Mouse (Mus musculus): ENCODE measurements around the gene Pskh1. TPM values are rescaled to one million over a fixed set of nuclear protein-coding genes. Genes with fewer than 3 reads are reported as not detected.

The Pskh1 gene
- 29.9 and 32.2 TPM in 2 replicates for polyA plus RNA-seq (2016; fragmentation: Nextera tagmentation; extraction: Ambion mirVana)

DNA sequence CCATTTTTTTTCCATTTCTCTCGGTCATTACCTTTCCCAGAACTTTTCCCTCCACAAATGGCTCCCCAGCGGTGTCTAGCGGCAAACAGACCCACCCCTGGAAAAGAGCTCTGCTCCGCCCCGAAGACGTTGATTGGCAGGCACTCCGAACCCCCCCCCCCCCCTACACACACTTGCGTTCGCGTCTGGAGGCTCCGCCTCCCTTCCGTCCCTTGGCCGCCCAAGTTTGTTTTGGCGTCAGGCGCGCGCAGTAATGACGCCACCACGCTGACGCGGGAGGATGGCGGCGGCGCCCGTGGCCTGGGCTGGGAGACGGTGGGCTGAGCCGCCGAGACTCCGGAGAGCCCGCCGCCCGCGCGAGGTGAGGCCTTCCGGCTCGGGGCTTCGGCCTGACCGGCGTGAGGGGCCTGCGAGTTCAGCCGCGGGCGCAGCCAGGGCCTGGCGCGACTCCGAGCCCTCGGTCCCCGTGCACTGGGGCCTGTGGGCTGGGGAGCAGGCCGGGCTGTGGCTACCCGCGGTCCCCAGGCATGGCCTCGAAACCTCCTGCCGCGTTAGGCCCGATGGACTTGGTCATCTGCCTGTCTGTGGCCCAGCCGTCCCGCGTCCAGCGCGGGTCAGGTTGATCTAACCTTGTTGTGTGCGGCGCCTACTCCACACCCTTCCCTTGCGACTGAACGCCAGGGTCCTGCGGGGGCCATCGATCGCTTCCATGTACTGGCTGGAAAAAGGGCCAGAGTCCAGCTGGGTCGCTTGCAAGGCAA lies at the start of gene Pskh1:
Gene Pskh1, plus strand, starts transcription at position 262 of the 761 bp plus-strand sequence.
- H3K9me3 ChIP-seq (replicated peaks), result no peaks in the 10 kb centered on the region
- H3K36me3 ChIP-seq, result peaks cover under 1% of the 10 kb centered on the region; the same call in 1 of the 2 replicates
- H3K4me1 ChIP-seq, result peaks cover 11% of the 10 kb centered on the region
- WGBS, result under 1% methylated on average over 68 of the region's 68 CpGs
- H3K27me3 ChIP-seq (ENCODE audit: low read depth, poor library complexity, severe bottlenecking), result no peaks in the 10 kb centered on the region
- peak within 1 kb of the TSS; percentile 89 for H3K4me3 ChIP-seq
- peak; percentile 95 for DNase-seq (ENCODE audit: low spot score)
- peak within 1 kb of the TSS; percentile 97 for H3K27ac ChIP-seq (replicated peaks)

DNA sequence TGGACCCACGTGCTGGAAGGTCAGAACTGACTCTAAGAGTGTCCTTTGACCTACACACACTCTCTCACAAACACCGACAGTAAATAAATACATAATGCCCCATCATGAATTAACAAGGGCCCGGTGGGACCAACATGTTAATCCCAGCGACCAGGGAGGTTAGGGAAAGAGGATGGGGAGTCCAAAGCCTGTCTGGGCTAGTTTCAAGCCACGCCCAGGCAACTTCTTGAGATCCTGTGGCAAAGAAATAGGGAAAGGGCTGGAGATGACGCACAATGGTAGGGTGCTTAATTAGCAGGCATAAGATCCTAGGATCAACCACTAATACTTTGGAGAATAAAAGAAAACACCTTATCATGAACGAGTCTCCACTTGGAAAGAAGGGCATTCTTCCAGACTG lies 49.6 kb upstream of the Pskh1 start:
- Histone ChIP-seq H3K4me1 (peaks cover 23% of the 10 kb centered on the region), H3K9me3 (replicated peaks) (no peaks in the 10 kb centered on the region), H3K4me3 (peak overlapping the region; percentile 83), H3K27ac (replicated peaks) (no peak overlapping the region), H3K27me3 (ENCODE audit: low read depth, poor library complexity, severe bottlenecking) (no peaks in the 10 kb centered on the region), H3K36me3 (peaks cover 41% of the 10 kb centered on the region)
- no peak for DNase-seq (ENCODE audit: low spot score)
- WGBS, result 84% methylated on average over 7 of the region's 7 CpGs

GRCm38 (mm10) chr8:105851651-105852143 lies 48.5 kb upstream of the Pskh1 start:
- Histone ChIP-seq H3K27ac (replicated peaks) (peak overlapping the region; percentile 87), H3K36me3 (peaks cover 30% of the 10 kb centered on the region), H3K27me3 (ENCODE audit: low read depth, poor library complexity, severe bottlenecking) (no peaks in the 10 kb centered on the region), H3K9me3 (replicated peaks) (no peaks in the 10 kb centered on the region), H3K4me3 (peak overlapping the region; percentile 83), H3K4me1 (peaks cover 34% of the 10 kb centered on the region)
- WGBS, result under 1% methylated on average over 34 of the region's 34 CpGs
- peak; percentile 92 for DNase-seq (ENCODE audit: low spot score)

- Histone ChIP-seq H3K27me3 (ENCODE audit: low read depth, poor library complexity, severe bottlenecking) (no peaks in the 10 kb centered on the region), H3K4me3 (peak overlapping the region; percentile 83), H3K27ac (replicated peaks) (no peak overlapping the region), H3K36me3 (peaks cover 28% of the 10 kb centered on the region), H3K9me3 (replicated peaks) (no peaks in the 10 kb centered on the region), H3K4me1 (peaks cover 39% of the 10 kb centered on the region)
- 81% methylated on average over 12 of the region's 12 CpGs for WGBS
- DNase-seq (ENCODE audit: low spot score), result no peak
Measured at GRCm38 (mm10) chr8:105852146-105852729, 48.0 kb upstream of the Pskh1 start.

GRCm38 (mm10) chr8:105853178-105853577 lies 47.1 kb upstream of the Pskh1 start, which contains the start of gene Cenpt:
Cenpt (minus strand) TSS chr8:105853278.
- WGBS, result 94% methylated on average over 3 of the region's 3 CpGs
- H3K9me3 ChIP-seq (replicated peaks), result no peaks in the 10 kb centered on the region
- peak within 1 kb of the TSS; percentile 83; the same call in 1 of the 2 replicates for H3K4me3 ChIP-seq
- peaks cover 49% of the 10 kb centered on the region for H3K4me1 ChIP-seq
- no peaks in the 10 kb centered on the region for H3K27me3 ChIP-seq (ENCODE audit: low read depth, poor library complexity, severe bottlenecking)
- H3K27ac ChIP-seq (replicated peaks), result no peak within 1 kb of the TSS
- peaks cover 28% of the 10 kb centered on the region for H3K36me3 ChIP-seq
- no peak for DNase-seq (ENCODE audit: low spot score)

- WGBS, result 28% methylated on average over 8 of the region's 8 CpGs
- Histone ChIP-seq H3K36me3 (peaks cover 25% of the 10 kb centered on the region), H3K4me3 (peak overlapping the region; percentile 88), H3K27me3 (ENCODE audit: low read depth, poor library complexity, severe bottlenecking) (no peaks in the 10 kb centered on the region), H3K9me3 (replicated peaks) (no peaks in the 10 kb centered on the region), H3K4me1 (peaks cover 58% of the 10 kb centered on the region), H3K27ac (replicated peaks) (peak overlapping the region; percentile 94)
- DNase-seq (ENCODE audit: low spot score), result no peak
Measured at GRCm38 (mm10) chr8:105854303-105854702, 45.9 kb upstream of the Pskh1 start.

DNA sequence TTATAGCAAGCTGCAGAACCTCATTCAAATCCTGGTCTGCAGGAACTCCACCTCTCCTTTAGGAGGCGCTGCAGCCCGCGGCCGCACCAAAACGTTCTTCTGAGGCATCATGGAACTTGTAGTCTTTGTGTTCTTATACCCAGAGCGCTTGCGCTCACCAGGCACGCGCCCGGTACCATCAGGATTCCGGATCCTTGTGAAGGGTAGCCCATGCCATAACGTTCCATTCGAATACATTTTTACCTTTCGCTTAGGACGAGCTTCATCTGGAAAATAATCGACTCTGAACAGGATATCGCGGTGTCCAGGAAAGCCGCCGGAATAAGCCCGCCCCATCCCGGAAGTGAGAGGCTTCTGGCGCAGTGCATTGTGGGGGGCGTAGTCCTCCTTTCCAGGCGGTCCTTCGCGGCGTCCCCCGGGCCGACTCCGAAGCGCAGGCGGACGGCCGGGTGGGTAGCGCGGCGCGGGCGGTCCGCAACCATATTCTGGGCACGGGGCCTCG lies 45.5 kb upstream of the Pskh1 start, which contains the start of gene Thap11:
Gene Thap11, plus strand, starts transcription at position 418 of the 502 bp plus-strand sequence.
- DNase-seq (ENCODE audit: low spot score), result peak; percentile 96
- under 1% methylated on average over 43 of the region's 43 CpGs for WGBS
- Histone ChIP-seq H3K4me1 (peaks cover 63% of the 10 kb centered on the region), H3K4me3 (peak within 1 kb of the TSS; percentile 88), H3K27me3 (ENCODE audit: low read depth, poor library complexity, severe bottlenecking) (no peaks in the 10 kb centered on the region), H3K27ac (replicated peaks) (peak within 1 kb of the TSS; percentile 94), H3K36me3 (peaks cover 21% of the 10 kb centered on the region), H3K9me3 (replicated peaks) (no peaks in the 10 kb centered on the region)

GRCm38 (mm10) chr8:105855248-105856167 lies 44.7 kb upstream of the Pskh1 start:
- under 1% methylated on average over 71 of the region's 71 CpGs for whole genome bisulfite sequencing
- H3K4me1 ChIP-seq, result peaks cover 67% of the 10 kb centered on the region
- no peaks in the 10 kb centered on the region for H3K9me3 ChIP-seq (replicated peaks)
- no peak for DNase-seq (ENCODE audit: low spot score)
- peak overlapping the region; percentile 88 for H3K4me3 ChIP-seq
- no peaks in the 10 kb centered on the region for H3K27me3 ChIP-seq (ENCODE audit: low read depth, poor library complexity, severe bottlenecking)
- peaks cover 24% of the 10 kb centered on the region for H3K36me3 ChIP-seq
- peak overlapping the region; percentile 94 for H3K27ac ChIP-seq (replicated peaks)

DNA sequence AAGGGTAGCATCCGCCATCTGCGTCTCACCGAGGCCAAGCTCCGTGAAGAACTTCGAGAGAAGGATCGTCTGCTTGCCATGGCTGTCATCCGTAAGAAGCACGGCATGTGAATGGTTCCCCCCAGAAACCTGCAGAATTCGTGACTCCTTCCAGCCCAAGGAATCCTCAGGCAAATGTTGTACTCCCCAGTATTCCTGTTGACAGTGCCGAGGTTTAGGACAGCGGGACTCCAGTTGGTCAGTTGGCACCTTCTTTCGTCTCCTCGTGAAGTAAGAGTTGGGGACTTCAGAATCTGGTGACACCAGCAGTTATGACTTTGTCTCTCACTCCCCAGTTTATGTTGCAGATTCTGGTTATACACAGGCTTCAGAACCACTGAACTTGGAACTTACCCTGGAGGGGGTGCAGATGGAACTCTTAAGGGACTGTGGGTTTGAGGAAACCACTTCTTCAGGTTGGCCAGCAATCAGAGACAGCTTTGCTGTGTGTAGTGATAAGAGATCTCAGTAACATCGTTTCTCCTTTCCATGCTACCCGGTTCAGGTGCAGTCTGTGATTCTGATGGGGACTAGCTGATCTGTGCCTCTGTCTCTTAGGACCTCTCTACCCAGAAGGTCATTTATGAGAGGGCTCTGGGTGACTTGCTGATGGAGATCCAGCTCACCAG lies 43.9 kb upstream of the Pskh1 start:
- WGBS, result 31% methylated on average over 15 of the region's 15 CpGs
- peak overlapping the region; percentile 94 for H3K27ac ChIP-seq (replicated peaks)

GRCm38 (mm10) chr8:105858495-105858894 lies 41.7 kb upstream of the Pskh1 start:
- peaks cover 74% of the 10 kb centered on the region for H3K4me1 ChIP-seq

More for the DNA sequence above, 43.9 kb upstream of the Pskh1 start:
- peaks cover 26% of the 10 kb centered on the region for H3K36me3 ChIP-seq
- peak overlapping the region; percentile 88 for H3K4me3 ChIP-seq
- no peaks in the 10 kb centered on the region for H3K9me3 ChIP-seq (replicated peaks)
- no peak for DNase-seq (ENCODE audit: low spot score)
- H3K27me3 ChIP-seq (ENCODE audit: low read depth, poor library complexity, severe bottlenecking), result no peaks in the 10 kb centered on the region
- H3K4me1 ChIP-seq, result peaks cover 62% of the 10 kb centered on the region

GRCm38 (mm10) chr8:105859314-105859713 lies 40.9 kb upstream of the Pskh1 start:
- Histone ChIP-seq H3K4me1 (peaks cover 78% of the 10 kb centered on the region), H3K36me3 (peaks cover 44% of the 10 kb centered on the region), H3K27me3 (ENCODE audit: low read depth, poor library complexity, severe bottlenecking) (no peaks in the 10 kb centered on the region), H3K4me3 (0 out of 2 replicates have a peak overlapping the region, but pooled peaks have one; percentile 69), H3K27ac (replicated peaks) (peak overlapping the region; percentile 99; the same call in 1 of the 2 replicates), H3K9me3 (replicated peaks) (no peaks in the 10 kb centered on the region)
- DNase-seq (ENCODE audit: low spot score), result no peak
- 73% methylated on average over 5 of the region's 5 CpGs for WGBS

More at GRCm38 (mm10) chr8:105858495-105858894, 41.7 kb upstream of the Pskh1 start:
- Histone ChIP-seq H3K36me3 (peaks cover 36% of the 10 kb centered on the region), H3K27ac (replicated peaks) (no peak overlapping the region), H3K27me3 (ENCODE audit: low read depth, poor library complexity, severe bottlenecking) (no peaks in the 10 kb centered on the region), H3K4me3 (no peak overlapping the region; the same call in 1 of the 2 replicates), H3K9me3 (replicated peaks) (no peaks in the 10 kb centered on the region)
- no peak for DNase-seq (ENCODE audit: low spot score)
- WGBS, result 88% methylated on average over 5 of the region's 5 CpGs

All from midbrain, embryonic 10.5 days (tissue).